Mouse (Mus musculus) heart, postnatal 0 days (tissue): ENCODE measurements around the gene Rbm39.
A peak's percentile ranks its signal among the peaks of the same experiment; 100 is the strongest.

Experiments
- CTCF ChIP-seq: IDR thresholded peaks from 2 replicates; pipeline ENCODE4 v1.5.1; 2016; ENCODE audit warnings: antibody characterized with exemption, control low read depth, low read depth
- EP300 ChIP-seq: IDR thresholded peaks from 2 replicates; pipeline ENCODE4 v1.6.1; 2016; ENCODE audit warnings: antibody characterized with exemption, low read depth

- TF ChIP-seq CTCF (0 out of 2 replicates have a peak, but pooled peaks have one; percentile 3), EP300 (no peak)
Observed at GRCm38 (mm10) chr2:156142820-156143219, 37.2 kb downstream of the Rbm39 start.
